Mouse (Mus musculus): ENCODE measurements around the gene Pcnp. TPM values are rescaled to one million over a fixed set of nuclear protein-coding genes. Genes with fewer than 3 reads are reported as not detected.
"Not testable (repeated sequence)": the region's sequence is repeated elsewhere in the genome, so short reads cannot be mapped to it uniquely, and the experiment has no call there.

The Pcnp gene
- total and polyA plus RNA-seq, 2 experiments from 2014 or later: 32.9 to 104 TPM

GRCm38 (mm10) chr16:55967221-55967620, 62.3 kb downstream of the Pcnp start:
- Histone ChIP-seq H3K27ac (ENCODE audit: low read depth) (peak overlapping the region; percentile 96), H3K4me1 (ENCODE audit: control insufficient read depth, insufficient read depth) (peaks cover 3% of the 10 kb centered on the region; the same call in 1 of the 2 replicates), H3K4me2 (ENCODE audit: low read depth, low read length) (peak overlapping the region; percentile 72), H3K9ac (replicated peaks; ENCODE audit: low read depth, low read length) (peak overlapping the region; percentile 97), H3K27me3 (ENCODE audit: control insufficient read depth, insufficient read depth, low read length) (no peaks in the 10 kb centered on the region), H3K4me3 (ENCODE audit: low read depth, low read length) (peak overlapping the region; percentile 94), H3K9me3 (replicated peaks; ENCODE audit: control insufficient read depth, low read length) (no peaks in the 10 kb centered on the region), H3K36me3 (replicated peaks; ENCODE audit: control insufficient read depth, insufficient read depth, low read length) (peaks cover 39% of the 10 kb centered on the region)
- no peak for TF ChIP-seq EP300 (IDR thresholded peaks at IDR 0.05; ENCODE audit: low read depth)
- TF ChIP-seq CTCF (IDR thresholded peaks at IDR 0.05; ENCODE audit: low read depth): no peak
- ATAC-seq (ENCODE audit: insufficient read depth, low read depth) (no peak), DNase-seq (ENCODE audit: low spot score) (no peak)
- WGBS: 19% methylated on average over 1 of the region's 1 CpGs

DNA sequence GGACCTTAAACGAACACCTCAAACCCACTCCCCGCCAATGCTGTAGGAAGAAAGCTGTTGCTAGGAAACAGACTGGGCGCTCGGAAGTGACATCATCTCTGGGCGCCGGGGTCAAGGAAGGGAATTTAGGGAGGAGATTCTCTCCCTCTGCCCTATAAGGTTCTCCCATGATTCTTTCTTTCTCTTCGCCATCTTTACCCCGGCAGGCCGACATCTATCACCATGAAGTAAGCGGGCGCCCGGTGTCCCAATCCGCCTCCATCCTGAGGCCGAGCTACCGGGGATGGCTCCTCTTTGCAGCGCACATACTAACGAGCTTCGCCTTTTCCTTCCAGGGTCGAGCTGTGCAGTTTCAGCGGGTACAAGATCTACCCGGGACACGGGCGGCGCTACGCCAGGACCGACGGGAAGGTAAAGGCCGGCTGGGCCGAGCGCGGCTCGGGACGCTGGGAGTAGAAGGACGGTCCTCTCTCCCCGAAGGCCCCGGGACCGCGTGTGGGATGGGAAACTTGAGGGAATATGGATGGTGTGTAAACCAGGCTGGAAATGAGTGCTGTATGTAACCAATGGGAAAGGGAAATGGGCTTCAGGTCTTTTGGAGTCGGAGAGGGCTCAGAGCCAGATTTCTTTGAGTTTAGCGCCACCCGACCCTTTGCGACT, 63.2 kb downstream of the Pcnp start, which contains the start of gene Rpl24:
TSS of gene Rpl24 (plus strand) at position 64 of the 660 bp plus-strand sequence.
- peak within 1 kb of the TSS; percentile 96 for H3K27ac ChIP-seq (ENCODE audit: low read depth)
- H3K4me2 ChIP-seq (ENCODE audit: low read depth, low read length): peak within 1 kb of the TSS; percentile 77
- DNase-seq (ENCODE audit: low spot score) (peak; percentile 95), ATAC-seq (ENCODE audit: insufficient read depth, low read depth) (peak; percentile 95)
- under 1% methylated on average over 42 of the region's 42 CpGs for WGBS
- no peaks in the 10 kb centered on the region for H3K27me3 ChIP-seq (ENCODE audit: control insufficient read depth, insufficient read depth, low read length)
- peak within 1 kb of the TSS; percentile 94 for H3K4me3 ChIP-seq (ENCODE audit: low read depth, low read length)
- H3K4me1 ChIP-seq (ENCODE audit: control insufficient read depth, insufficient read depth): peaks cover 3% of the 10 kb centered on the region; the same call in 1 of the 2 replicates
- no peaks in the 10 kb centered on the region for H3K9me3 ChIP-seq (replicated peaks; ENCODE audit: control insufficient read depth, low read length)
- H3K9ac ChIP-seq (replicated peaks; ENCODE audit: low read depth, low read length): peak within 1 kb of the TSS; percentile 97
- H3K36me3 ChIP-seq (replicated peaks; ENCODE audit: control insufficient read depth, insufficient read depth, low read length): peaks cover 30% of the 10 kb centered on the region
- TF ChIP-seq EP300 (IDR thresholded peaks at IDR 0.05; ENCODE audit: low read depth) (peak; percentile 59; the same call in 1 of the 2 replicates), CTCF (IDR thresholded peaks at IDR 0.05; ENCODE audit: low read depth) (no peak)

- Histone ChIP-seq H3K4me3 (ENCODE audit: low read depth, low read length) (no peak overlapping the region), H3K9ac (replicated peaks; ENCODE audit: low read depth, low read length) (no peak overlapping the region), H3K27ac (ENCODE audit: low read depth) (no peak overlapping the region), H3K4me2 (ENCODE audit: low read depth, low read length) (no peak overlapping the region), H3K9me3 (replicated peaks; ENCODE audit: control insufficient read depth, low read length) (no peaks in the 10 kb centered on the region), H3K27me3 (ENCODE audit: control insufficient read depth, insufficient read depth, low read length) (no peaks in the 10 kb centered on the region), H3K36me3 (replicated peaks; ENCODE audit: control insufficient read depth, insufficient read depth, low read length) (peaks cover 10% of the 10 kb centered on the region; the same call in 1 of the 2 replicates), H3K4me1 (ENCODE audit: control insufficient read depth, insufficient read depth) (peaks cover 3% of the 10 kb centered on the region; the same call in 1 of the 2 replicates)
- 56% methylated on average over 4 of the region's 4 CpGs for WGBS
- TF ChIP-seq EP300 (IDR thresholded peaks at IDR 0.05; ENCODE audit: low read depth) (no peak), CTCF (IDR thresholded peaks at IDR 0.05; ENCODE audit: low read depth) (peak; percentile 49)
- DNase-seq (ENCODE audit: low spot score): peak; percentile 45
- ATAC-seq (ENCODE audit: insufficient read depth, low read depth): no peak
These were observed 65.2 kb downstream of the Pcnp start for GRCm38 (mm10) chr16:55964126-55964949.

DNA sequence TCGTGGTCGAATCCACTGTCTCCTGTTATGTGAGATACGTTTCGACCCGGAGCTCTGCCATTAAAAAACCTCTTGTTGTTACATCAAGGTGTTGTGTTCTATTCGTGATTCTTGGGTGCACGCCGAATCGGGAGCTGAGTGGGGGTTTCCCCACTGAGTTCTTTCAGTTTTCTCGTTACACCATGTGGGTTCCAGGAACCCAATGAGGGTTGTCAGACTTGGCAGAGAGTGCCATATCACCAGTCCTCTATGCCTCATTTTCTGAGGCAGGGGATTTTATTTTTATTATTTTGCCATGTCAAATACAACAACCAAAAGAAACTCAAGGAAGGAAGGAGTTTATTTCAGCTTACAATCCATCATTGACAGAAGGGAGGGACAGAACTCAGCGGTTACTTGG, 66.5 kb downstream of the Pcnp start:
- H3K27ac ChIP-seq (ENCODE audit: low read depth); ATAC-seq (ENCODE audit: insufficient read depth, low read depth); H3K36me3 ChIP-seq (replicated peaks; ENCODE audit: control insufficient read depth, insufficient read depth, low read length); H3K9ac ChIP-seq (replicated peaks; ENCODE audit: low read depth, low read length); H3K4me1 ChIP-seq (ENCODE audit: control insufficient read depth, insufficient read depth); DNase-seq (ENCODE audit: low spot score); H3K9me3 ChIP-seq (replicated peaks; ENCODE audit: control insufficient read depth, low read length); H3K4me3 ChIP-seq (ENCODE audit: low read depth, low read length); H3K27me3 ChIP-seq (ENCODE audit: control insufficient read depth, insufficient read depth, low read length); H3K4me2 ChIP-seq (ENCODE audit: low read depth, low read length): not testable (repeated sequence)
- WGBS: 85% methylated on average over 6 of the region's 11 CpGs

Small RNA genes within 50 kb of the gene (microRNA-seq; reads per million reads assigned to microRNA genes)
- gene Gm24047: not detected

Other genes starting within 250 kb of the Pcnp start
- 5.3 and 6.8 TPM in 2 replicates for gene Nfkbiz, start 190.8 kb downstream of the Pcnp start, total RNA-seq (2014; rRNA removed; ENCODE audit: low replicate concordance)
- gene Nfkbiz, start 190.8 kb downstream of the Pcnp start, polyA plus RNA-seq (2015; fragmentation: Nextera tagmentation; extraction: Ambion mirVana): 1.7 and 1.9 TPM in 2 replicates
- gene Nxpe3, start 134.5 kb downstream of the Pcnp start, total RNA-seq (2014; rRNA removed; ENCODE audit: low replicate concordance): 0.08 TPM in 1 of 2 replicates, not detected in the other
- 0.20 and 0.21 TPM in 2 replicates for gene Nxpe3, start 134.5 kb downstream of the Pcnp start, polyA plus RNA-seq (2015; fragmentation: Nextera tagmentation; extraction: Ambion mirVana)
- gene Cep97, start 94.9 kb downstream of the Pcnp start, total RNA-seq (2014; rRNA removed; ENCODE audit: low replicate concordance): 5.0 TPM in 2 replicates
- gene Cep97, start 94.9 kb downstream of the Pcnp start, polyA plus RNA-seq (2015; fragmentation: Nextera tagmentation; extraction: Ambion mirVana): 3.1 and 4.9 TPM in 2 replicates
- 467 and 488 TPM in 2 replicates for gene Rpl24, start 63.5 kb downstream of the Pcnp start, total RNA-seq (2014; rRNA removed; ENCODE audit: low replicate concordance)
- 617 and 635 TPM in 2 replicates for gene Rpl24, start 63.5 kb downstream of the Pcnp start, polyA plus RNA-seq (2015; fragmentation: Nextera tagmentation; extraction: Ambion mirVana)
- 4.6 and 14.5 TPM in 2 replicates for gene Zbtb11, start 55.9 kb downstream of the Pcnp start, total RNA-seq (2014; rRNA removed; ENCODE audit: low replicate concordance)
- 6.7 and 7.6 TPM in 2 replicates for gene Zbtb11, start 55.9 kb downstream of the Pcnp start, polyA plus RNA-seq (2015; fragmentation: Nextera tagmentation; extraction: Ambion mirVana)
- 8.8 and 20.5 TPM in 2 replicates for gene Trmt10c, start 8.1 kb upstream of the Pcnp start, total RNA-seq (2014; rRNA removed; ENCODE audit: low replicate concordance)
- gene Trmt10c, start 8.1 kb upstream of the Pcnp start, polyA plus RNA-seq (2015; fragmentation: Nextera tagmentation; extraction: Ambion mirVana): 19.9 and 21.0 TPM in 2 replicates
- gene Senp7, start 18.6 kb upstream of the Pcnp start, total RNA-seq (2014; rRNA removed; ENCODE audit: low replicate concordance): 9.5 and 16.2 TPM in 2 replicates
- 14.0 and 14.7 TPM in 2 replicates for gene Senp7, start 18.6 kb upstream of the Pcnp start, polyA plus RNA-seq (2015; fragmentation: Nextera tagmentation; extraction: Ambion mirVana)
- 0.65 TPM in 1 of 2 replicates, not detected in the other for gene Impg2, start 174.6 kb upstream of the Pcnp start, total RNA-seq (2014; rRNA removed; ENCODE audit: low replicate concordance)
- gene Impg2, start 174.6 kb upstream of the Pcnp start, polyA plus RNA-seq (2015; fragmentation: Nextera tagmentation; extraction: Ambion mirVana): 0.05 TPM in 2 replicates

Measured in heart, postnatal 0 days (tissue).